Mouse (Mus musculus): Measurements from ENCODE around the gene Fcgr2b. TPM values are rescaled to one million over a fixed set of nuclear protein-coding genes. Genes with fewer than 3 reads are reported as not detected.
"Not testable (repeated sequence)": the region's sequence is repeated elsewhere in the genome, so short reads cannot be mapped to it uniquely, and the experiment has no call there.

The Fcgr2b gene
- polyA plus RNA-seq, 1 experiment from 2014 or later = 0.59 TPM

GRCm38 (mm10) chr1:170985092-170985491 lies 8.7 kb upstream of the Fcgr2b start:
- no peak for ATAC-seq (replicated peaks; ENCODE audit: insufficient number of reproducible peaks, low FRiP score, low TSS enrichment)
- Histone ChIP-seq H3K27ac (ENCODE audit: low read depth, low read length) (no peak overlapping the region), H3K4me2 (no peak overlapping the region), H3K9me3 (replicated peaks; ENCODE audit: control insufficient read depth, low read length) (no peaks in the 10 kb centered on the region), H3K4me3 (ENCODE audit: low read depth, low read length) (no peak overlapping the region), H3K9ac (ENCODE audit: low read depth, low read length) (no peak overlapping the region), H3K4me1 (ENCODE audit: control insufficient read depth, insufficient read depth, low read length) (no peaks in the 10 kb centered on the region), H3K36me3 (ENCODE audit: control insufficient read depth, insufficient read depth, low read length) (no peaks in the 10 kb centered on the region), H3K27me3 (ENCODE audit: control insufficient read depth, insufficient read depth, low read length) (no peaks in the 10 kb centered on the region)
- 78% methylated on average over 3 of the region's 3 CpGs for WGBS (ENCODE audit: insufficient replicate concordance)

DNA sequence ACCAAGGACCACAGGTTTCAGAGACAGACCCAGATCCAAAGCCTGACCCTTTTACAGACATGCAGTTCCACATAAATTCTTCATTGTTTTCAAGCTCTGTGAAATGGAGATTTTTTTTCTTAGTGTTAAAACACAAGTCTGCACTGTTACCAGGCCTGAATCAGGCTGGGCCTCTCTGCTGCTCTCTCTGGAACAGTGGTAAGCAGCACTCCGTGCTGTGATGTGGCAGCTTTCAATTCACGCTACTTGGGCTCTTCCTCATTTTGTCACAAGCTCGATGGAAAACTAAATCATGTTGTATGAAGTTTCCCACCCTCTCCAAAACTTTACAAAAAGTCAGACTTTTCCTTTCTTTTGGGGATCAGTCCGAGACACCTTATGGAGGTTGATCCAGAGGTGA lies 6.7 kb upstream of the Fcgr2b start:
- H3K9ac ChIP-seq (ENCODE audit: low read depth, low read length) = no peak overlapping the region
- H3K4me3 ChIP-seq (ENCODE audit: low read depth, low read length) = no peak overlapping the region
- no peak overlapping the region for H3K27ac ChIP-seq (ENCODE audit: low read depth, low read length)
- ATAC-seq (replicated peaks; ENCODE audit: insufficient number of reproducible peaks, low FRiP score, low TSS enrichment) = no peak
- 68% methylated on average over 4 of the region's 4 CpGs for WGBS (ENCODE audit: insufficient replicate concordance)
- H3K27me3 ChIP-seq (ENCODE audit: control insufficient read depth, insufficient read depth, low read length) = no peaks in the 10 kb centered on the region
- H3K4me2 ChIP-seq = no peak overlapping the region
- H3K36me3 ChIP-seq (ENCODE audit: control insufficient read depth, insufficient read depth, low read length) = no peaks in the 10 kb centered on the region
- no peaks in the 10 kb centered on the region for H3K9me3 ChIP-seq (replicated peaks; ENCODE audit: control insufficient read depth, low read length)
- H3K4me1 ChIP-seq (ENCODE audit: control insufficient read depth, insufficient read depth, low read length) = no peaks in the 10 kb centered on the region

DNA sequence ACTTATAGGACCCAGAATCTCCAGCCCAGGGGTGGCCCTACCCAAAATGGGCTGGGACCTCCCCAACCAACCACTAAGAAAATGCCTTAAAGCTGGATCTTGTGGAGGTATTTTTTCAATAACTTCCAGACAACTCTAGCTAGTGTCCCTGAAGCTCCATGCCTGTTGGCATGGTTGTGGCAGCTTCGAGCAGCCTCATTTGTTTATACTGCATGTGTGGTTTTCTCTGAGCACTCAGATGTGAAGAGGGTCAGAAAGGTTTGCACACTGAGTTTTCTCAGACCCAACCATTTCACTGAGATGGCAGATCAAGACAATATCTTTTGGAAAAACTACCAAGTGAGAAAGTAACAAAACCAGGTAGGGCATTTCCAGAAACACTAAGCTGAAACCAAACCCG lies 6.0 kb upstream of the Fcgr2b start:
- Histone ChIP-seq H3K4me2 (no peak overlapping the region), H3K4me3 (ENCODE audit: low read depth, low read length) (no peak overlapping the region), H3K9ac (ENCODE audit: low read depth, low read length) (no peak overlapping the region), H3K36me3 (ENCODE audit: control insufficient read depth, insufficient read depth, low read length) (no peaks in the 10 kb centered on the region), H3K27ac (ENCODE audit: low read depth, low read length) (no peak overlapping the region), H3K27me3 (ENCODE audit: control insufficient read depth, insufficient read depth, low read length) (no peaks in the 10 kb centered on the region), H3K4me1 (ENCODE audit: control insufficient read depth, insufficient read depth, low read length) (no peaks in the 10 kb centered on the region), H3K9me3 (replicated peaks; ENCODE audit: control insufficient read depth, low read length) (no peaks in the 10 kb centered on the region)
- 74% methylated on average over 2 of the region's 2 CpGs for WGBS (ENCODE audit: insufficient replicate concordance)
- ATAC-seq (replicated peaks; ENCODE audit: insufficient number of reproducible peaks, low FRiP score, low TSS enrichment) = no peak

- H3K4me2 ChIP-seq; H3K36me3 ChIP-seq (ENCODE audit: control insufficient read depth, insufficient read depth, low read length); H3K9ac ChIP-seq (ENCODE audit: low read depth, low read length); H3K27ac ChIP-seq (ENCODE audit: low read depth, low read length); H3K9me3 ChIP-seq (replicated peaks; ENCODE audit: control insufficient read depth, low read length); H3K27me3 ChIP-seq (ENCODE audit: control insufficient read depth, insufficient read depth, low read length); H3K4me3 ChIP-seq (ENCODE audit: low read depth, low read length); H3K4me1 ChIP-seq (ENCODE audit: control insufficient read depth, insufficient read depth, low read length); ATAC-seq (replicated peaks; ENCODE audit: insufficient number of reproducible peaks, low FRiP score, low TSS enrichment): not testable (repeated sequence)
- 72% methylated on average over 1 of the region's 1 CpGs for WGBS (ENCODE audit: insufficient replicate concordance)
Observed at GRCm38 (mm10) chr1:170981679-170982078, 5.3 kb upstream of the Fcgr2b start.

DNA sequence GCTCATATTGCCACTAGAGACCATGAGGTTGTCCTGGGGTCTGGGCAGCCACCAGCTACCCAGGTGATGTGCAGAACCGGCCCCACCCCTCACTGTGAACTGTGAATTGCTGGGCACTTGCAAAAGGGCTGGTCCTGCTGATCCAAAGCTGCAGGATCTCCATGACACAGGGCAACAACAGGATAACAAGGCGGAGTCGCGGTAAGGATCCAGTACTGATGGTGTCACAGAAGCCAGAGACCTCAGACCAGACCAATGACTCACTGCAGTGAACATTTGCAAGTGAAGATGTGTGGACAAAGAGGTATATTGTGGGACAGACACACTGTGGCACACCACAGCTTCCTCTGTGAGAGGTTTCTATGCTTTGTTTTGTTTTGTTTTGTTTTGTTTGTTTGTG lies 2.3 kb upstream of the Fcgr2b start:
- no peak overlapping the region for H3K27ac ChIP-seq (ENCODE audit: low read depth, low read length)
- no peak for ATAC-seq (replicated peaks; ENCODE audit: insufficient number of reproducible peaks, low FRiP score, low TSS enrichment)
- H3K9ac ChIP-seq (ENCODE audit: low read depth, low read length) = no peak overlapping the region
- no peaks in the 10 kb centered on the region for H3K9me3 ChIP-seq (replicated peaks; ENCODE audit: control insufficient read depth, low read length)
- no peak overlapping the region for H3K4me3 ChIP-seq (ENCODE audit: low read depth, low read length)
- WGBS (ENCODE audit: insufficient replicate concordance) = 65% methylated on average over 4 of the region's 4 CpGs
- no peaks in the 10 kb centered on the region for H3K4me1 ChIP-seq (ENCODE audit: control insufficient read depth, insufficient read depth, low read length)
- H3K36me3 ChIP-seq (ENCODE audit: control insufficient read depth, insufficient read depth, low read length) = no peaks in the 10 kb centered on the region
- H3K4me2 ChIP-seq = no peak overlapping the region
- no peaks in the 10 kb centered on the region for H3K27me3 ChIP-seq (ENCODE audit: control insufficient read depth, insufficient read depth, low read length)

DNA sequence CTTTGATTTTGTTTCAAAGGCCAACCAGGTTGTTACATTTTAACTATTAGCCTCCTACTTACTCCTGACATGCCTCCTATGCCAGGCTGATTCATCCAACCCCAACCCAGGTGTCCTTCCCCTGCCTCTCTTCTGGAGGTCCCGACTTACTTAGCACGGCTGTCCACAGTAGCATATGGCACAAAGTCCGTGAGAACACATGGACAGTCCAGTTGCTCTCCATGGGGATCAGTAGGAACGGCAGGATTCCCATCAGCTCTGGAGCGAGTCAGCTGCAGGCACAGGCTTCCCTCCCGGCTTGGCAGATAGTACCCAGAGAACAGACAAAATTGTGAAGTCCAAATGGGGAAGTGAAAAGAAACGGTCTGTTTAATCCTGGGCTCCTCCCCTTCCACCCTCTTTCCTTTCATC lies 591 bp downstream of the Fcgr2b start:
- WGBS (ENCODE audit: insufficient replicate concordance) = 68% methylated on average over 7 of the region's 7 CpGs
- no peak overlapping the region for H3K9ac ChIP-seq (ENCODE audit: low read depth, low read length)
- no peaks in the 10 kb centered on the region for H3K27me3 ChIP-seq (ENCODE audit: control insufficient read depth, insufficient read depth, low read length)
- no peaks in the 10 kb centered on the region for H3K9me3 ChIP-seq (replicated peaks; ENCODE audit: control insufficient read depth, low read length)
- ATAC-seq (replicated peaks; ENCODE audit: insufficient number of reproducible peaks, low FRiP score, low TSS enrichment) = no peak
- H3K4me3 ChIP-seq (ENCODE audit: low read depth, low read length) = no peak overlapping the region
- no peaks in the 10 kb centered on the region for H3K4me1 ChIP-seq (ENCODE audit: control insufficient read depth, insufficient read depth, low read length)
- no peak overlapping the region for H3K27ac ChIP-seq (ENCODE audit: low read depth, low read length)
- H3K4me2 ChIP-seq = no peak overlapping the region
- no peaks in the 10 kb centered on the region for H3K36me3 ChIP-seq (ENCODE audit: control insufficient read depth, insufficient read depth, low read length)

GRCm38 (mm10) chr1:170975350-170975749 lies 997 bp downstream of the Fcgr2b start:
- WGBS (ENCODE audit: insufficient replicate concordance) = 70% methylated on average over 2 of the region's 2 CpGs
- ATAC-seq (replicated peaks; ENCODE audit: insufficient number of reproducible peaks, low FRiP score, low TSS enrichment); H3K4me3 ChIP-seq (ENCODE audit: low read depth, low read length): not testable (repeated sequence)

GRCm38 (mm10) chr1:170974736-170975135 lies 1.6 kb downstream of the Fcgr2b start:
- no peak overlapping the region for H3K9ac ChIP-seq (ENCODE audit: low read depth, low read length)
- H3K27ac ChIP-seq (ENCODE audit: low read depth, low read length) = no peak overlapping the region
- ATAC-seq (replicated peaks; ENCODE audit: insufficient number of reproducible peaks, low FRiP score, low TSS enrichment) = no peak
- H3K4me2 ChIP-seq = no peak overlapping the region
- H3K36me3 ChIP-seq (ENCODE audit: control insufficient read depth, insufficient read depth, low read length) = no peaks in the 10 kb centered on the region
- no peaks in the 10 kb centered on the region for H3K9me3 ChIP-seq (replicated peaks; ENCODE audit: control insufficient read depth, low read length)
- H3K4me3 ChIP-seq (ENCODE audit: low read depth, low read length) = no peak overlapping the region
- no peaks in the 10 kb centered on the region for H3K4me1 ChIP-seq (ENCODE audit: control insufficient read depth, insufficient read depth, low read length)
- WGBS (ENCODE audit: insufficient replicate concordance) = 87% methylated on average over 2 of the region's 2 CpGs
- H3K27me3 ChIP-seq (ENCODE audit: control insufficient read depth, insufficient read depth, low read length) = no peaks in the 10 kb centered on the region

More at GRCm38 (mm10) chr1:170975350-170975749, 997 bp downstream of the Fcgr2b start:
- H3K27me3 ChIP-seq (ENCODE audit: control insufficient read depth, insufficient read depth, low read length); H3K4me2 ChIP-seq; H3K9me3 ChIP-seq (replicated peaks; ENCODE audit: control insufficient read depth, low read length); H3K27ac ChIP-seq (ENCODE audit: low read depth, low read length); H3K4me1 ChIP-seq (ENCODE audit: control insufficient read depth, insufficient read depth, low read length); H3K9ac ChIP-seq (ENCODE audit: low read depth, low read length); H3K36me3 ChIP-seq (ENCODE audit: control insufficient read depth, insufficient read depth, low read length): not testable (repeated sequence)

DNA sequence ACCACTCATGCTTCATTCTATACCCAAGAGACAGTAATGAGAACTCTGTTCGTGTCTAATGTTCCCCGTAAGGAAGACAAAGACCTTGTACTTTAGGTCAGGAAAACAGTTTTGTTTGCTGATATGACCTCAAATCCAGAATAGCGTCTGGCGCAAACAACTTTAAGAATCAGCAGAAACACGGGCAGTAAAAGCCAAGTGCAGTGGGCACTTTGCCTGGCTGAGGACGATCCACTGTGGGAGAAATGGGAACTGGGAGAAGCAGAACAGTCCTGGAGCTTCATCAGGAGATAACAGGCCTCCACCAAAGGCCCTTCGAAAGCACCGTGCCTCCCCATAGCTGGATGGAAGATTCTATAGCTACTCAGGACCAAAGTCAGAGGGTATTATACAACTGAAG lies 2.2 kb downstream of the Fcgr2b start:
- Histone ChIP-seq H3K4me1 (ENCODE audit: control insufficient read depth, insufficient read depth, low read length) (no peaks in the 10 kb centered on the region), H3K9me3 (replicated peaks; ENCODE audit: control insufficient read depth, low read length) (no peaks in the 10 kb centered on the region), H3K27me3 (ENCODE audit: control insufficient read depth, insufficient read depth, low read length) (no peaks in the 10 kb centered on the region), H3K36me3 (ENCODE audit: control insufficient read depth, insufficient read depth, low read length) (no peaks in the 10 kb centered on the region), H3K4me2 (no peak overlapping the region), H3K27ac (ENCODE audit: low read depth, low read length) (no peak overlapping the region), H3K9ac (ENCODE audit: low read depth, low read length) (no peak overlapping the region), H3K4me3 (ENCODE audit: low read depth, low read length) (no peak overlapping the region)
- no peak for ATAC-seq (replicated peaks; ENCODE audit: insufficient number of reproducible peaks, low FRiP score, low TSS enrichment)
- 80% methylated on average over 8 of the region's 8 CpGs for WGBS (ENCODE audit: insufficient replicate concordance)

All from heart, embryonic 11.5 days (tissue).